Mouse (Mus musculus): ENCODE results near the gene Tfip11.

DNA sequence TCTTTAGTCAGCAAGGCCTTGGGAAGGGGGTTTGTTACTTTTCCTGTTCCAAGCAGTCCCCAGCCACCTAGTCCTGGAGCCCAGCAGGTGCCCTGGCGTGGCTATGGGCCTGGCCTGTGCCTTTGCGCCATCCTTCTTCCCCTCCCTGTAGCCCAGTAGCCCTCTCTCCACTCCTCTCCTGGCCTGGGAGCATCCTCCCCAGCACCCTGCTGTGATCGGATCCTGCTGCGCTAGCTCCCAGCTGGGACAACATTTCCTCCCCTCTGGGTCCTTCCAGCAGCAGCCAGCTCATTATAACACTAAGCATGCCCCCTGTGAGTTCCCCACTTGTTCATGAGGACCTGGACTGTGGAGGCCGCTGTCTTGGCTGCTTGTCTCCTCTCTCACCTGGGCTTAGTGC, 20.3 kb upstream of the Tfip11 start:
- TF ChIP-seq E2F4 (IDR thresholded peaks at IDR 0.05; ENCODE audit: borderline replicate concordance, low read depth, low read length) (no peak), RCOR1 (IDR thresholded peaks at IDR 0.05; ENCODE audit: low read depth, low read length) (no peak), MYC (IDR thresholded peaks at IDR 0.05; ENCODE audit: low read depth, low read length) (no peak), GATA1 (IDR thresholded peaks at IDR 0.05; ENCODE audit: low read depth, low read length) (no peak), ZNF384 (IDR thresholded peaks at IDR 0.05; ENCODE audit: low read depth, low read length) (no peak), SIN3A (IDR thresholded peaks at IDR 0.05; ENCODE audit: low read length) (no peak), POLR2A (IDR thresholded peaks at IDR 0.05; ENCODE audit: control insufficient read depth in 1 of 2, insufficient read depth in 1 of 2, low read depth in 1 of 2, low read length in 2 of 2, poor library complexity in 1 of 2) (no peak), CTCF (IDR thresholded peaks at IDR 0.05 in 2 of 3, conservative IDR thresholded peaks at IDR 0.05 in 1 of 3; ENCODE audit: control insufficient read depth in 1 of 3, insufficient read depth in 1 of 3, low read depth in 2 of 3, low read length in 3 of 3, poor library complexity in 1 of 3, severe bottlenecking in 1 of 3) (no peak), ZKSCAN1 (IDR thresholded peaks at IDR 0.05; ENCODE audit: low read depth, low read length) (no peak)
